Mouse (Mus musculus) lung, embryonic 16.5 days (tissue): Measurements from ENCODE around the gene Plcl1. TPM values are rescaled to one million over a fixed set of nuclear protein-coding genes. Genes with fewer than 3 reads are reported as not detected.
A peak's percentile ranks its signal among the peaks of the same experiment; 100 is the strongest.

ENCODE experiments used
- ATAC-seq: fragments of 200-750 bp; cut with Nextera tagmentation; 2 replicates; pipeline ENCODE4 v1.8.0; 2017; ENCODE audit warnings: low read depth, mild to moderate bottlenecking, moderate library complexity
- H3K27ac ChIP-seq: fragments of 300-500 bp; sonication (generic); 2 replicates; pipeline ENCODE4 v1.5.1; 2014; ENCODE audit warnings: mild to moderate bottlenecking, control low read depth, low read length
- H3K27me3 ChIP-seq: fragments of 300-500 bp; sonication (generic); 2 replicates; pipeline ENCODE4 v1.6.1; 2014; ENCODE audit warnings: low read depth, low read length, mixed read lengths; ENCODE audit not compliant: control insufficient read depth, insufficient read depth
- H3K36me3 ChIP-seq: fragments of 300-500 bp; sonication (generic); 2 replicates; pipeline ENCODE4 v1.6.1; 2014; ENCODE audit warnings: low read length; ENCODE audit not compliant: control insufficient read depth, insufficient read depth
- H3K4me1 ChIP-seq: fragments of 300-500 bp; sonication (generic); replicated peaks from 2 replicates; pipeline ENCODE4 v1.6.1; 2014; ENCODE audit warnings: low read length, mixed read lengths; ENCODE audit not compliant: control insufficient read depth, insufficient read depth
- H3K4me2 ChIP-seq: fragments of 300-500 bp; sonication (generic); 2 replicates; pipeline ENCODE4 v1.6.1; 2014; ENCODE audit warnings: low read depth, low read length, control low read depth
- H3K4me3 ChIP-seq: fragments of 300-500 bp; sonication (generic); 2 replicates; pipeline ENCODE4 v1.5.1; 2014; ENCODE audit warnings: mild to moderate bottlenecking, low read length, control low read depth
- H3K9ac ChIP-seq: fragments of 300-500 bp; sonication (generic); 2 replicates; pipeline ENCODE4 v1.6.1; 2014; ENCODE audit warnings: low read length, control low read depth
- H3K9me3 ChIP-seq: fragments of 300-500 bp; sonication (generic); 2 replicates; pipeline ENCODE4 v1.6.1; 2016; ENCODE audit warnings: low read length; ENCODE audit not compliant: control insufficient read depth
- WGBS: fragments of 180-500 bp; shearing (Covaris S2); extraction: QIAGEN DNeasy Blood & Tissue Kit; methylation state at CpG from one replicate; pipeline ENCODE4 v1.1.7; 2014; 5-methylcytosine and 5-hydroxymethylcytosine counted together
- polyA plus RNA-seq: library from polyadenylated mRNA; unstranded; fragments of >200 nt; fragmentation: Nextera tagmentation; extraction: Ambion mirVana; gene quantifications from 2 replicates; pipeline ENCODE4 v1.2.1, GENCODE M21; 2015

Gene Plcl1
- polyA plus RNA-seq, 1 experiment from 2014 or later: 2.0 TPM

GRCm38 (mm10) chr1:55429708-55430107 is 24.0 kb downstream of the Plcl1 start:
- Histone ChIP-seq H3K9ac (no peak overlapping the region), H3K9me3 (no peaks in the 10 kb centered on the region), H3K4me2 (no peak overlapping the region), H3K27ac (no peak overlapping the region), H3K27me3 (no peaks in the 10 kb centered on the region), H3K36me3 (no peaks in the 10 kb centered on the region), H3K4me1 (no peaks in the 10 kb centered on the region), H3K4me3 (no peak overlapping the region)
- no peak for ATAC-seq
- 90% methylated on average over 1 of the region's 1 CpGs for WGBS

DNA sequence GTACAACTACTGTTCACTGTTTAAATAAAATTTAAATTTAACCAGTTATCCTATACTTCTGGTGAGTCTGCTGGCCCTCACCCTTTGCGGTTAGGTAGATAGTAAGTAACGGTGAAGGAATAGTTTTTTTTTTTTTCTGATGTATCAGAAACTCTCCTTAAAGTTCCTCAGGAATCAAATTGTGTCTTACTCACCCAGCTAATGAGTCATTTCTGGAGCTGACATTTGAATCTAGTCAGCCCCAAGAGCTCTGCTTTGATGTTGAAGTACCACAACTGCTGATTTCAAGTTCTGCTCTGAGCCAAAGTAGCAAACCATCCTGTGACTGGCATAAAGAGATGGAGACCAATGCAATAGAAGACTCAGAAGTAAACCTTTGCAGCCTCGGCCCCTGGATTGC is 24.9 kb downstream of the Plcl1 start:
- Histone ChIP-seq H3K4me2 (no peak overlapping the region), H3K9ac (no peak overlapping the region), H3K4me1 (no peaks in the 10 kb centered on the region), H3K27me3 (no peaks in the 10 kb centered on the region), H3K9me3 (no peaks in the 10 kb centered on the region), H3K36me3 (no peaks in the 10 kb centered on the region), H3K4me3 (no peak overlapping the region), H3K27ac (no peak overlapping the region)
- WGBS: 91% methylated on average over 3 of the region's 3 CpGs
- no peak for ATAC-seq

- 21% methylated on average over 5 of the region's 5 CpGs for WGBS
- no peaks in the 10 kb centered on the region for H3K36me3 ChIP-seq
- no peak overlapping the region for H3K27ac ChIP-seq
- no peaks in the 10 kb centered on the region for H3K9me3 ChIP-seq
- no peaks in the 10 kb centered on the region for H3K27me3 ChIP-seq
- H3K9ac ChIP-seq: no peak overlapping the region
- ATAC-seq: no peak
- no peak overlapping the region for H3K4me3 ChIP-seq
- H3K4me2 ChIP-seq: 0 out of 2 replicates have a peak overlapping the region, but pooled peaks have one; percentile 7
- peaks cover 7% of the 10 kb centered on the region for H3K4me1 ChIP-seq
Observed at GRCm38 (mm10) chr1:55436589-55436988, 30.9 kb downstream of the Plcl1 start.

GRCm38 (mm10) chr1:55437095-55437494 is 31.4 kb downstream of the Plcl1 start:
- H3K4me2 ChIP-seq: peak overlapping the region; percentile 26; the same call in 1 of the 2 replicates
- H3K4me1 ChIP-seq: peaks cover 7% of the 10 kb centered on the region
- no peak overlapping the region for H3K27ac ChIP-seq
- H3K9ac ChIP-seq: 0 out of 2 replicates have a peak overlapping the region, but pooled peaks have one; percentile 47
- no peak overlapping the region for H3K4me3 ChIP-seq
- 24% methylated on average over 8 of the region's 8 CpGs for WGBS
- no peaks in the 10 kb centered on the region for H3K36me3 ChIP-seq
- no peak for ATAC-seq
- no peaks in the 10 kb centered on the region for H3K9me3 ChIP-seq
- no peaks in the 10 kb centered on the region for H3K27me3 ChIP-seq

DNA sequence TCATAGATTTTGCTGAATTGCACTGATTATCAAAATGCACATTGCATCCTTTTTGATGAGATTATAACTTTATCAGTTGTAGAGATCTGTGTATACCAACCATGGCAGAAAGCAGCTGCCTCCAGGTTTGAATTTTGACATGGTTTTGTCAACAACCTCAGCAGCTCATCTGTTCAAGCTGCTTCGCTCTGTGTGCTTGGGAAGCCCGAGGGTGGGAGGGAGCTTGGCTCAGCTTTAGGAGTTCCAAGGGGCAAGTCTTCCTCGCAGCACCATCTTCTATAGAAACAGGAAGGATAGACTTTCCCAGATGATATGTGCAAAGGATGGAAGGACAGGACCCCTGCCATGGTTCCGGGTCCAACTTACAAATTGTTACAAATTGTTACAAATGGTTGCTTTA is 32.9 kb downstream of the Plcl1 start:
- Histone ChIP-seq H3K27me3 (no peaks in the 10 kb centered on the region), H3K9me3 (no peaks in the 10 kb centered on the region), H3K27ac (no peak overlapping the region), H3K4me2 (no peak overlapping the region), H3K9ac (no peak overlapping the region), H3K36me3 (no peaks in the 10 kb centered on the region), H3K4me1 (peaks cover 7% of the 10 kb centered on the region), H3K4me3 (no peak overlapping the region)
- WGBS: 76% methylated on average over 4 of the region's 4 CpGs
- ATAC-seq: no peak

GRCm38 (mm10) chr1:55445043-55445688 is 39.4 kb downstream of the Plcl1 start:
- Histone ChIP-seq H3K9me3 (no peaks in the 10 kb centered on the region), H3K36me3 (no peaks in the 10 kb centered on the region), H3K4me2 (no peak overlapping the region), H3K4me1 (peaks cover 2% of the 10 kb centered on the region; the same call in 1 of the 2 replicates), H3K4me3 (no peak overlapping the region), H3K9ac (no peak overlapping the region), H3K27me3 (no peaks in the 10 kb centered on the region), H3K27ac (no peak overlapping the region)
- 64% methylated on average over 6 of the region's 6 CpGs for WGBS
- ATAC-seq: no peak

DNA sequence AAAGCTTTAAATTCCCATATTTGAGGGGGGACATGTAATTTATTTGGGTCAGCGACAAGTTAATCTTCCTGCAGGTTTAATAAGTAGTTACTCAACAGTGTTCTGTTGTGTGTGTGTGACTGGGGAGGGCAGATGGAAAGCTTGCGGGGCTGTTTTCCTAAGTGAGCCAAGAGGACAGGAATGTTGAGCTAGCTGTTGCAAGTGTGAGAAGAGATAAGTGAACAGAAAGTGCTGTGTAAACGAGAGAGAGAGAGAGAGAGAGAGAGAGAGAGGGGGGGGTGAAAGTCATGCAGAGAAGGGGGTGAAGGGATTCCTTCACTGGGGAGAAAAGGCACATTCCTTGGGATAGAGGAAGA is 39.9 kb downstream of the Plcl1 start:
- H3K4me3 ChIP-seq: no peak overlapping the region
- no peak overlapping the region for H3K9ac ChIP-seq
- WGBS: 25% methylated on average over 3 of the region's 3 CpGs
- no peak overlapping the region for H3K4me2 ChIP-seq
- no peak overlapping the region for H3K27ac ChIP-seq
- no peaks in the 10 kb centered on the region for H3K9me3 ChIP-seq
- no peaks in the 10 kb centered on the region for H3K27me3 ChIP-seq
- peak; percentile 70 for ATAC-seq
- peaks cover 2% of the 10 kb centered on the region; the same call in 1 of the 2 replicates for H3K4me1 ChIP-seq
- H3K36me3 ChIP-seq: no peaks in the 10 kb centered on the region

DNA sequence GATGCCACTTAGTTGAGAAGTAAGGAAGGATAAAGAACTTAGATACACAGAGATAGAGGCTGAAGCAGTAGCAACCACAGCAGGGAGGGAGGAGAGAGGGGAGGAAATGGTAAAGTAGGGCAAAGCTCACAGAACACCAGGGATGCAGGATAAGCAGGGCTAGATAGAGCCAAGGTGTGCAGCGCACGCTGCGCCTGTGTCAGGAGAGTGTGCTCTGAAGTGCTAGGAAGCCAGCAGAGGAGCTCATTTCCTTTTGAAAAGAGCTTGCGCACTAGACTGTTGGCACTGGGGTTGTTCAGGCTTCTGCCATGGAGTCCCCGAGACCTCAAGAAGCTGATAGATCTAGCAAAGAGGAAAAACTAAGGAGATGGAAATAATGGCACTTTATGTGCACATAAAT is 40.6 kb downstream of the Plcl1 start:
- no peak overlapping the region for H3K27ac ChIP-seq
- H3K4me2 ChIP-seq: no peak overlapping the region
- no peak overlapping the region for H3K9ac ChIP-seq
- 55% methylated on average over 5 of the region's 5 CpGs for WGBS
- peaks cover 2% of the 10 kb centered on the region; the same call in 1 of the 2 replicates for H3K4me1 ChIP-seq
- H3K9me3 ChIP-seq: no peaks in the 10 kb centered on the region
- H3K27me3 ChIP-seq: no peaks in the 10 kb centered on the region
- peak; percentile 43; the same call in 1 of the 2 replicates for ATAC-seq
- no peak overlapping the region for H3K4me3 ChIP-seq
- no peaks in the 10 kb centered on the region for H3K36me3 ChIP-seq

GRCm38 (mm10) chr1:55446876-55447275 is 41.2 kb downstream of the Plcl1 start:
- Histone ChIP-seq H3K27ac (no peak overlapping the region), H3K27me3 (no peaks in the 10 kb centered on the region), H3K9ac (no peak overlapping the region), H3K4me2 (no peak overlapping the region), H3K4me3 (no peak overlapping the region), H3K4me1 (peaks cover 2% of the 10 kb centered on the region; the same call in 1 of the 2 replicates), H3K36me3 (no peaks in the 10 kb centered on the region), H3K9me3 (no peaks in the 10 kb centered on the region)
- no peak for ATAC-seq
- WGBS: 62% methylated on average over 2 of the region's 2 CpGs
